Mouse (Mus musculus) E14TG2a.4 (cell line): Measurements from ENCODE around the gene Nrxn1.

Experiments used
- CTCF ChIP-seq: conservative IDR thresholded peaks from 2 replicates; pipeline ENCODE4 v1.5.1; 2014; ENCODE audit warnings: low read length
- NANOG ChIP-seq: IDR thresholded peaks from 2 replicates; pipeline ENCODE4 v1.6.1; 2014; ENCODE audit warnings: borderline replicate concordance, low read length, mixed read lengths
- POU5F1 ChIP-seq: IDR thresholded peaks from 2 replicates; pipeline ENCODE4 v1.6.1; 2014; ENCODE audit warnings: low read length, borderline replicate concordance

GRCm38 (mm10) chr17:90203993-90204392 is 888.9 kb downstream of the Nrxn1 start:
- TF ChIP-seq CTCF (no peak), NANOG (no peak), POU5F1 (no peak)
